Mouse (Mus musculus) testis, postnatal 10 days (tissue): ENCODE results near the gene Ppp1ca.

Source experiments
- DNase-seq: peaks from one replicate; pipeline ENCODE4 v3.0.0; 2021; ENCODE audit warnings: low spot score

The Ppp1ca gene

GRCm38 (mm10) chr19:4231253-4232185, 39.7 kb downstream of the Ppp1ca start, which contains the start of gene Pold4:
TSS of gene Pold4 (plus strand) at chr19:4231899.
- DNase-seq: peak; percentile 97

GRCm38 (mm10) chr19:4232186-4232572, 40.3 kb downstream of the Ppp1ca start:
- no peak for DNase-seq

DNA sequence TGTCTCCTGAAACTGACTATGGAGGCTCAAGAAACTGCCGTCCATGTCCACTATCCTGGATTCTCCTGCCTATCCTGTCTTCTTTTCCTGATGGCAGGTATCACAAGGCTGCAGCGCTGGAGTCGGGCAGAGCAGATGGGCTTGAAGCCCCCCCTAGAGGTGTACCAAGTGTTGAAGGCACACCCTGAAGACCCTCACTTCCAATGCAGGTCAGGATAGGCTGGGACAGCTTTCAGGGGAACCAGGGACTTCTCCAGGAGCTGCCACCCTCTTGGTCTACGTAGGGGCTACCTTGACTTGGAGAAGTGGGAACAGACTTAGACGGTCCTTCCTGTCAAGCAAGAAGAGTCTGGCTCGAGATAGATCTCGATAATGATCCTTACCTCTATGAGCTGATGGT, 40.8 kb downstream of the Ppp1ca start:
- DNase-seq: no peak

GRCm38 (mm10) chr19:4234548-4234947, 42.7 kb downstream of the Ppp1ca start:
- no peak for DNase-seq

- no peak for DNase-seq
Measured at GRCm38 (mm10) chr19:4240247-4240668, 48.4 kb downstream of the Ppp1ca start.

DNA sequence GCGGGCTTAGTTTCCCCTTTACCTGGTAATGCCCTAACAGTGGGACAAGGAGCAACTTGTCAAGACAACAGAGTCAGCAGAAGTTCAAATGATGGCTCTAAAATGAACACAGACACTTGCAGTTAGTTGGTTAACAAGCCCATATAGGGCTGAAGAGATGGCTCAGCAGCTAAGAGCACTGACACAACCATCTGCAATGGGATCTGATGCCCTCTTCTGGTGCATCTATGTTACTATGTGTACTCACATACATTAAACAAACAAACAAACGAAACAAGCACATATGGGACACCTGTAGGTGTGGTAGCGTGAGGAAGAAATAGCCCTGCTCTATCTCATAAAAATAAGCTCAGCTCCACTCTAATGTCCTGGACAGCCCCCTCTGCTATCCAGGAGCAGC, 50.6 kb downstream of the Ppp1ca start:
- DNase-seq: no peak

- no peak for DNase-seq
Measured at GRCm38 (mm10) chr19:4244775-4245174, 52.9 kb downstream of the Ppp1ca start.
